Mouse (Mus musculus) layer of hippocampus, postnatal 14 days (tissue): ENCODE measurements around the gene Nipsnap3a. TPM values are rescaled to one million over a fixed set of nuclear protein-coding genes. Genes with fewer than 3 reads are reported as not detected.
A peak's percentile ranks its signal among the peaks of the same experiment; 100 is the strongest.

Experiments
- DNase-seq, 2 experiments: peaks; one replicate each; pipeline ENCODE4 v3.0.0; 2021 to 2022; ENCODE audit warnings: low spot score in 2 of 2, mixed read lengths in 1 of 2
- long read RNA-seq, 2 experiments: library from polyadenylated mRNA; stranded (forward); transcript quantifications; one replicate each; pipeline ENCODE4 v2.0.0; 2021
- total RNA-seq, 2 experiments: library from RNA; stranded (reverse); gene quantifications; 2 replicates each; pipeline ENCODE4 v1.2.3; 2021

Nipsnap3a gene
- total RNA-seq = not detected
- long read RNA-seq, experiment 1 = 0 reads
- long read RNA-seq, experiment 2 = 0 reads

DNA sequence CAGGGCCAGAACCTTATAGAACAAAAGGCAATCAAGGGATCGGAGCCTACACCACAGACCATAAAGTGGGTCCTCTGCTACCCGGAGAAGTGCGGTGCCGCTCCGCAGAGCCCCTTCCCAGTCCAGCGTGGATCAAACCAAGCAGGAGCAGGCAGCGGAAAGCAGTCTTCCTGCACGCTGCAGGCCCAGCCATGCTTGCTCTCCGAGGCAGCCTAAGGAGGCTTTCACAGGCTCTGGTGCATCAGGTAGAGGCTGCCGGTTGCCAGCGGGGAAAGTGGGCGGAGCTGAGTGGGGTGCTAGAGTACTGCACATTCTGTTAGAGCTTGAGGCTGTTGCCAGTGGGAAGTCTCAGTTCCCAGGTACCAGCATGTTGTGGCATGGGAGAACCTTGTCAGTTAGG is at the start of gene Nipsnap3a:
Nipsnap3a (plus strand) TSS at position 25 of the 400 bp plus-strand sequence.
- no peak for DNase-seq

DNA sequence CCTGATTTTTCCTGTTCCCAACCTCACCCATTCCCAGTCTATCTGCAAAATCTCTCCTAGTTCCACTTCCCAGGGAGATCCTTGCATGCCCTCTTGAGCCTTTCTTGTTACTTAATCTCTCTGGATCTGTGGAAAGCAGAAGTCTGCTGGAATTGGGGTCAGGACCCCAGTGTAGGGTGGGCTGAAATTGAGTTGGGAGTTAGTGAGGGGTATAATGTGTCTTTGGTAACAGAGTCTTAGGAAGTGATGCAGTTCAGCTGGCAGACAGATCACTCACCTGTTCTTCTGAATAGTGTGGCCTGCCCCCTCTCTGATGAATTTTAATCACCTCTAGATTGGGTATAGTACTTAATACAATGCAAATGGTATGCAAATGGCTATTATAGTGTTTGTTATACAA is 42.4 kb upstream of the Nipsnap3a start:
- no peak for DNase-seq

DNA sequence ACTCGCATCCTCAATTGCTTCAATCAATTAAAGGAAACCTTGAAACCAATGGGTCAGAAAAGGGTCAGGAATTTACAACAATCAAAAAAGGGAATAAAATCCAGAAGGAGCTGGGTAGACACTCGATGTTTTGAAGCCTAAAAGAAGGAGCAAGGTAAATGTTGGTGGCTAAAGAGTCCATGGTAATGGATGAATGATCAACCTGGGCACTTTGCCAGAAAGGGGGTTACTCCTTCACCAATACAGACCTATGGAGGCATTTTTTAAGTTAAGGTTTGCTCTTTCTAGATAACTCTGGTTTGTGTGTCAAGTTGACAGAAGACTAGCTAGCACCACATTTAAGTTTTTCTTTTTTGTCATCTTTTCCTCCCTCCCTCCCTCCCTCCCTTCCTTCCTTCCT is 40.1 kb upstream of the Nipsnap3a start:
- DNase-seq = no peak

DNA sequence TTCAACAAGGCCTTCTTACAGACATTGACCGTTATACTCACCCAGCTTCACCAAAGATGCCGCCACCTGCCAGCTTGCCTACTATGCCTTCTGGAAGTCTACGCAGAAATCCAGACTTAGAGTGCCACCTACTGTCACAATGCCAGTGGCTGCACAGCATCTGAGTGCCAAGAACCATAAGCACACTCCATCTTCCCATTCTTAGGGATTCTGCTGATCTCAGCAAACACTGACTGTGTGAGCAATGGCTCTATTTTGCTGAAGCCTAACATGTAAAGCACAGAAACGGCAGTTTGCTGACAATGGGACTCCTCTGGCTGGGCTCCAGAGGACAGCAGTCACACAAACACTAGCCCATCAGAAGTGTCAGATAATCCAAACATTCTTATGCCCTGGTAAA is 30.4 kb upstream of the Nipsnap3a start:
- DNase-seq = peak; percentile 31 to 43

DNA sequence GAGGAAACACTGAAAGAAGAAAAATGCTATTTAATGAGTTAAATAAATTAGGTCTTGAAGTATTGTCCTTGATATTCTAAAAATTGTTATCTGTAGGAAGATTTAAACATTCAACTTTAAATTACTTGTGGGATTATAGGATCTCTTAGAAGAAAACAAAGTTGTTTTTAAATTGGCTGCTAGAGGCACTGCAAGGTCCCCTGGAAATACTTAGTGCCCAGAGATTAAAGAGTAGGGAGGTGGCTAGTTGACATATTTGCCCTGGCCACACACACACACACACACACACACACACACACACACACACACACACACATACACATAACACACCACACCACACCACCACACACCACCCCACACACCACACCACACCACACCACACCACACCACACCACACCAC is 24.8 kb upstream of the Nipsnap3a start, which contains the start of gene Olfr270:
Olfr270 (plus strand) TSS at position 301 of the 400 bp plus-strand sequence.
- no peak for DNase-seq

DNA sequence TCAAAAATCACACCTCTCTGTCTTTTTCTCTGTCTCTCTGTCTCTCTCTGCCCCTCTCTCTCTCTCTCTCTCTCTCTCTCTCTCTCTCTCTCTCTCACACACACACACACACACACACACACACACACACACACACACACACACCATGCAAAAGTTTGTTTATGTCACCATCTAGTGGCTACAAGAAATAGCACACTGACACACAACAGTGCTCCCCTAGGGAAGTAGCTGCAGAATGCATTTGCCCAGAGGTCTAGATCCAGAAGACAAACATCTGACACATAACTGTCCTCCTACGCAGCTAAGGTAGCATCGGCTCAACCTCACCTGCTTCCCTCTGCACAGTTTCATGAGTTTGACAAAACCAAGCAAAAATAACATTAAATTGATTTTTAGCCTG is 3.9 kb upstream of the Nipsnap3a start:
- DNase-seq = peak in 1 of 2 experiments; percentile 25

DNA sequence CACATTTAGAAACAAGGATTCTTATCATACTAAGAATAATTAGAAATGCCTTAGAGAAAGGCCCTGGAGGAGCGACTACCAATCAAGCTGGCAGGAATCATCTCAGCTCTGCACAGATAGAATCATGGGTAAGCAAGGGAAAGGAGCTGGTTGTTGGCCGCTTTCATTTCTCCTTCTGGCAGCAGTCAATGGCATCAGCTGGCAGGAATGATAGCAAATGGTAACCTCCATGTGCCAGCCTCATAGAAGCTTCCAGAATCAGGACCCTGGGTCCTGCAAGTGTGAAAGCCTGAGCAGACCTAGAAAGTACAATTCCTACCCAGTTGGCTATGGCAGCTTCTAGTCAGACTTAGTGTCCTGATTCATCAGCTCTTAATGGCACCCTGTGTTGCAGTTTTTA is 2.8 kb upstream of the Nipsnap3a start:
- no peak for DNase-seq

DNA sequence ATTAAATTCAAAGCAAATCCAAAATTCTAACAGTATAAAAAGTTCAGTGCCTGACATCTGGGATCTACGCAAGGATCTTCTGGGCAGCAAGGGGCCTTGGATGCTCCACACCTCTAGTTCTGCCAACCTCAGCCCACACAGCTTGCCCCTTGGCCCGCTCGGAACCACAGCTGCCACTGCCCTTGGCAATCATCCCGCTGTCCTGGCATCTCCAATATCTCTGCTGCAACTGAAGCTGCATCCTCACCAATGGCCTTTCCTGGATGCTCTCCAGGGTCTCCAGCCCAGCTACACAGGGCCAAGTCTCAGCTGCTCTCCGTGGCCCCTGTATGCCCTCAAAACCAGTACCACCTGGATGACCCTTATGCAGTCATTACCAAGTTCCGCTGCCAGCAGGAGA is 10.4 kb downstream of the Nipsnap3a start:
- DNase-seq = no peak

DNA sequence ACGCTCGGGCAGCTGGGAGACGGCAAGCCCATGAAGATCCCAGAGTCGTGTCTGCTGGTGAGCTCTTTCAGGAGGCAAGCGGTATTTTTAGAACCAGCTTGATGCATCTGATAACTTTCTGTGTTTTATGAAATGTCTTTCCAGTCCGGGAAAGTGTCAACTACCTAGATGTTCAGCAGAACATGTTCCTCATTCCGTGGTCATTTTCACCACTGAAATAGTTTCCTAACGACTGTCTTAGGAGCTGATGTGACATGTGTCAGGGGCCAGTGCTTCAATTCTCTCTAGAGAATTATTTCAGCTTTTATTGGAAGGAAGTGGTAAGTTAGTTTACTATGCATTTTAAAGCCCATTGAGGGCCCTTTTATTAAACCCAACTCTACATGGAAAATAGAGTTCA is 11.1 kb downstream of the Nipsnap3a start:
- DNase-seq = no peak

DNA sequence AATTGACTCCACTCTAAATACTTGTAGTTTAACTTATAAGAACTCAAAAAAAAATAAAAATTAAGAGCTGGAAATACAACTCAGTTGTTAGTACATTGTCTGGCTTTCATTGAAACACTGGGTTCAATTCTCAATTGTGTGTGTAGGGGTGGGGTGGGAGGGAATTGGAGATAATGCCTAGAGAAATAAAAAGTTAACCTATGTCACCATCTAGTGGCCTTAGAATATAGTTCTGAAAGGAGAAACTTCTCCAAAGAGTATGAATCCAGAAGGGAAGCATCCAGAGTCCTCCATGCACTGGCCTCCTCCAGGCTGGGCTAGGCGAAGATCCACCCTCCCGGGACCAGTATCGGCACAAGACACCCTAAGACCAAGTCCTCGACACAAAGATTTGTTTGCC is 20.1 kb downstream of the Nipsnap3a start:
- no peak for DNase-seq

DNA sequence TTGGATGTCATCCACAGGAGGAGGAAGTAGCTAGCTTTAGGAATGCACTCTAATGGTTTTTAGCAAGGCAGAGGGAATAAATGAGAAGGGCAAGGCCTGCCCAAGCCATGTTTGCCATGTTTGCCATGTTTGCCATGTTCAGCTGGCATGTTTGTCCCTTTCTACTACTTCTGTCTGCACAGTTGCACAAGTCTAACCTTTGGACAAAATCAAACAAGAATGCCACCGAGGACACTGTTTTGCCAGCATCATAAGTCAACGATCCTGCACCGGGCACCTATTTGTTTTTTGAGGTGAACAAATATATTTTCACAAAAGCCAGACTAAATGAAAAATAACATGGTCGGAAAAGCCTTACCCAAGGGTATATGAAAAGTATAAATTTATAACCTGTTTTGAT is 20.8 kb downstream of the Nipsnap3a start:
- no peak for DNase-seq

DNA sequence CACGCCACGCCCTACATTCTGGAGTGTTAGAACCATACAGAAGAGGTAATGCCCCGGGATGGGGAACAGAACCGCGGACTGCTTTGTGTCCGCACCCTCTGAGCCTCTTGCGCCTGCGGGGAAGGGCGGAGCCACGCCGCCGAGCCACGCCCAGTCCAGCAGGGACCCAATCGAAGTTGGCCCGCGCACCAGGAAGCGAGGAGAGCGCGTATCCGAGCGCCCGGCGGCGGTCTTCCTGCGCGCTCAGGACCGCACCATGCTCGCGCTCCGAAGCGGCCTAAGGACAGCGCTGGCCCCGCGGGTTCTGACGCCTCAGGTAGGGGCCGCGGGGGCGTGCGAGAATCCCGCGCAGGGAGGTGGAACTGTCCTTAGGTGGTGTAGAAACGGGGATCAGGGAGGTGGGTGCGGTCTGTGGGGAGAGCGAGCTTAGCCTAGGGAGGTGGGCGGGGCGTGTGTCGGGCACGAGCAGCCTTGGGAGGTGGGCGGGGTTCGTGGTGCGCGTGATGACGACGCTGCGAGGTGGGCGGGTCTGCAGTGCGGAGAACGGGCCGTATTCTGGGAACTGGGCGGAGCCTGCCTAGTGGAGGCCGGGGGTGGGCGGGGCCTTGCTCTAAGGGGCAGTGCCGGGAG is 22.8 kb downstream of the Nipsnap3a start, which contains the start of gene Nipsnap3b:
Nipsnap3b (plus strand) TSS at position 149 of the 630 bp plus-strand sequence.
- peak; percentile 96 to 97 for DNase-seq

DNA sequence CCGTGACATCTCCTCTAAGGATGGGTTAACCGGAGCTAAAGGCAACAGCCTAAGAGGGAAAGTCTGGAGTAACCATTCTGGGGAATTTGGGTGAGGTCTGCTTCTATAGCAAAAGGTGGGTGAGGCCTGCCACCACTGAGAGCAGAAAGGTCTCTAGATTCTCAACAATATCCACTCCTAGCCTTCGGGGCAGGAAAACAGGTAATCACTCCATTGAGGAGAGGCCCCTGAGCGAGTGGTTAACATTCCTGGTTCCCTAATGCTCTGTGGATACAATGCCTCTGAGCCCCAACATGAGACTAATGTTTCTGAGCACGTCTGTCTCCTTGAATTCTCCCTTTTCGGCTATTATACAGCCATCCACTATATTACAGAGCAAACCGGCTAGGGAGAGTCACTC is 25.3 kb downstream of the Nipsnap3a start:
- no peak for DNase-seq

DNA sequence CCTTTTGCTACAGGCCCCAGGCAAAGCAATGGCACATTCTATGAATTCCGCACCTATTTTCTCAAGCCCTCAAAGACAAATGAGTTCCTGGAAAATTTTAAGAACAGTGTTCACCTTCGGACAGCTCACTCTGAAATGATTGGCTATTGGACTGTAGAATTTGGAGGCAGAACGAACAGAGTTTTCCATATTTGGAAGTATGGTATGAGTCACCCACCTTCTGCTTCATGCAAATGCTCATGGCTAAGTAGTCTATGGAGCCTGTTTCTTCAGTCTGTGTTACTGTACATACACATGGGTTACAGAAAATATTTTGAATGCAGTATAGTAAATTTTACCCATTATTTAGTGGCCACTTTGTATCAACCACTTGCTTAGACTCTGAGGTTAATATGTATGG is 26.0 kb downstream of the Nipsnap3a start:
- no peak for DNase-seq

DNA sequence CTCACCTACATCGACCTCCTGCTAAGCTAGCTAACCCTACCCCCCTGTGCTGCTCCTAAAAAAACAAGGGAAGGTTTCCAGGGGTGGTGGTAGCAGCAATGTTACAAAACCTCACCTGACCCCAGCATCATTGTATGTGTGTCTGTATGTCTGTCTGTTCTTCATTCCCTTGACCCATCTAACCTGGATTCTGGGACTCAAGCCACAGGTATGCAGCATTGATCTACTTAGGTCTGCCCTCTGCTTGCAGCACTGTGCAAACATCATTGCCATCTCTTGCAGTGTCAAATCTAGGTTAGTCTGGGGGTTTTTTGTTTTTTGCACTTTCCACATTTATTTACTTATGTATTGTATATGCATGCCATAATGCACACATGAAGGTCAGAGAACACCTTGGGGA is 29.3 kb downstream of the Nipsnap3a start:
- DNase-seq = no peak

DNA sequence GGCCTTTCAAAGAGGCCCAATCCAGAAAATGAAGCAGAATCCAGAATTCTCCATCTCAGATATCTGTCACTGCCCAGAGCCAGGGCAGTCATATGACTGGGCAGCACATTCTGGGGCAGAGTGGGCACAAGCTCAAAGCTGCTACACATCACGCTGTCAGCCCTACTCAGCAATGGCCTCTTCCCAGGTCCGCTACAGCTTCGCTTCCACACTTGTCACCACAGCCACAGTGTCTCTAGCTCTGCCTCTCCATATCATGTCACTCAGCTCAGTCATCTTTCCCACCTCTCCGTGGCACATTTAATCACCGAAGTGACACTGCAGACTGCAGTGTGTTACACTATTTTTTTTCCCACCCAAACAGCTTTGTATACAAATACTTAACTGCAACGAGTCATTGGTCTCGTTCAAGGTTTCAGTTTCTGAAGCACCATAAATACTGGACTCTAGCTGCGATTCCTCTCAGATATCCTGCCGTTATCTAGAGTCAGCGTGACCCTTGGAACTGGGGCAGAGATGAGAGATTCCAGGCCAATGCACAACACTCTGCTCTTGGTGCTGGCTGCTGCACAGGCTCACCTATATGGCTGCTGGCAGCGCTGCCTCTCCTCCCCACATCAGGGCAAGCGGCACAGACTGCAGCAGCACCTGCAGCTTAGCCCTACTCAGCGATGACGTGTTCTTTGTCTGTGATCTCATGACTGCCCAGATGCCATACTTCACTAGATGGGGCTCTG is 34.3 kb downstream of the Nipsnap3a start:
- no peak for DNase-seq

DNA sequence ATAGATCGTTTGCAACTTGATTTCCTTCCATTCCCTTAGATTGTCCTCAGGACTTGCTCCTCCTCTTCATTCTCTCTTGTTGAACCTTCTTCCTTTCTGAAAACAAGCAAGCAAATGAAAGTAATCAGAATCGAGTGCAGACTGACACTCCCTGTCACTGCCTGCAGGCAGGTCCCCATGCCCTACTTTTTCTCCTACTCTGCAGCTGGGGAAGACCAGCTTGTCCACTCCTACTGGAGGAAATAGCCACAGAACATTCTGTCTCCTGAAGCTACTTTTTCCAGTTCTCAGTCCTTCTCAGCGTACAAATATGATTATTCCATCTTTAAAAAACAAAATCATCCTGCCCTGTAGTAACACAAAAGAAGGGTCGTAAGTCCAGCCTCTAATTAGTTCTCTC is 35.3 kb downstream of the Nipsnap3a start:
- no peak for DNase-seq

DNA sequence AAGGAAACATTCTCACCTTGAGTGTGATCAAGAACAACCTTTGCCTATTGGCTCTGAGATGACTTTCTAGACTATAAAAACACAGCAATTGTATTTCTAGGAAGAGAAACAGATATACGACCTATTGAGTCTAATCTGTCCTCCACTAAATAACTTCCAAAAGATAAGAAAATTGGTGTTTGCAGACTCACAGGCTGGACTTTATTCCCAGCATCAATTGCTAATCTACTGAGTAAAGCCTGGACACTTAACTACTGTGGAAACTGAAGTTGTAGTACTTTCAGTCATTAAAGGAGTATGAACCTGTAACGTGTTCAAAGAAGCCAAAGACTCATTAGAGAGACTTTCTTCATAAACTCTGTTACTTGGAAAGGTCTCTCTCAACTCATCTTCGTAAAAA is 38.7 kb downstream of the Nipsnap3a start:
- DNase-seq = no peak

DNA sequence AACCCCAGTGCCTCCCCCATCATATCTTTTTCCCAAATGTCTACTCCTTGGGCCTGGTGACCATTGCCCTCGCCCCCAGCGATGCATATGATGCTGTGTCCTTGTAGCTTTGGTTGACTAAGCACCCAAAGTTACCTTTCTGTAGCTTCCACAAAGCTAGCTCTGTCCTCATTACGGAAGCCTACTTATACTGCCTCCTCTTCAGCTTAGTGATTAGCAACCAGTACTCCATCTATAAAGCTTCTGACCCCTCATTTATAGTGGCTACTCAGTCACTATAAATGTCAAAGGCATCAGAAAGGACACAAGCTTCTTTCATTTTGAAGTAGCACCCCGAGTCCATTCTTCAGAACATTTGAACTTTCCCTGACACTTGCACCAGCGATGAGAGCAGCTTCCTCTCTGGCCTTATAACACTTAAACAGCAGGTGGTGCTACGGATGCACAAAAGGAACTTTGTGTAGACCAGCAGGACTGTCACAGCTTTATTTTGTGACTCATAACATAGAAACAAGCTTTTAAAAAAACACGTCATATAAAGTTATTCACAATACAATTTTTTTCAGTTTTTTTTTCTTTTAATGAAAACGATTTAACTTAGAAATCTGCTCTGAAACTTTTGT is 41.4 kb downstream of the Nipsnap3a start:
- peak in 1 of 2 experiments; percentile 40 for DNase-seq

DNA sequence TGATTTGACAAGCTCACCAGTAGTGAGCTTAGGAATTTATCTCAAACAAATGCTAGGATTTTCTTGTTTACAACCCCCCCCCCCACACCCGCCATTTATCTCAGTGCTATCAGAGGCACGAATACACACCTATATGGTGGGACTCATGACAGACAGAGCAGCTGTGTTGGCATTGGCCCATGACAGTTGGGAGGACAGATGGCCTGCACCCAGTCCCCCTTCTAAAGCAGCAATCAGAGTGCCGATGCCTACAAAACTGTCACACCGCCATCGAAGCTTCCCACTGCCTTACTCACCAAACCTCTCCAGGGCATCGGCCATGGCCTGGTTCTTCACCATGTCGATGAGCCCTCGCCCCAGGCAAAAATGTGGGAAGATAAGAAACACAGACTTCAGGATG is 54.7 kb downstream of the Nipsnap3a start:
- DNase-seq = peak; percentile 35 to 70

DNA sequence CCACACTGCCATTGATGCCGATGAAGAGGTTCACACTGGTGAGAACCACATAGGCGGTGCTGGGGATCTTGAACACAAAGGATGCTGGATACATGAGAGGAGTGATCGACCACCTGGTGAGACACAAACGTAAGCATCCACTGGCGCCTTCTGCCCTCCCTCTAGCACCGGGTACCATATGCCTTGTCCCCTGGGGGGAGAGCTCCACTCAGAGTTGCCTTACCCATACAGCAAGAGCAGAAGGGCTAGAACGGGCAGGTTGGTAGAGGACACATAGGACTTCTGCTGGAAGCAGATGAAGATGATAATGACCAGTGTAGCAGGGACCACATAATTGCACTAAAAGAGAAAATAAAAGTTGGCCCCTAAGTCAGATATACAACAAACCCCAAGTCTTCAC is 56.7 kb downstream of the Nipsnap3a start:
- no peak for DNase-seq
